Mouse (Mus musculus) myocyte (in vitro differentiated cells): ENCODE measurements around the gene Ncf1.

Experiments
- POLR2A ChIP-seq: IDR thresholded peaks from one replicate; pipeline ENCODE4 v1.6.1; 2011; ENCODE audit warnings: low read depth, mild to moderate bottlenecking, control low read depth, moderate library complexity; ENCODE audit not compliant: insufficient read length
- SRF ChIP-seq: IDR thresholded peaks from one replicate; pipeline ENCODE4 v1.6.1; 2011; ENCODE audit warnings: low read depth; ENCODE audit not compliant: control insufficient read depth, insufficient read length
- TCF12 ChIP-seq: IDR thresholded peaks from one replicate; pipeline ENCODE4 v1.6.1; 2011; ENCODE audit warnings: mild to moderate bottlenecking, control low read depth; ENCODE audit not compliant: poor library complexity, insufficient read depth, severe bottlenecking

DNA sequence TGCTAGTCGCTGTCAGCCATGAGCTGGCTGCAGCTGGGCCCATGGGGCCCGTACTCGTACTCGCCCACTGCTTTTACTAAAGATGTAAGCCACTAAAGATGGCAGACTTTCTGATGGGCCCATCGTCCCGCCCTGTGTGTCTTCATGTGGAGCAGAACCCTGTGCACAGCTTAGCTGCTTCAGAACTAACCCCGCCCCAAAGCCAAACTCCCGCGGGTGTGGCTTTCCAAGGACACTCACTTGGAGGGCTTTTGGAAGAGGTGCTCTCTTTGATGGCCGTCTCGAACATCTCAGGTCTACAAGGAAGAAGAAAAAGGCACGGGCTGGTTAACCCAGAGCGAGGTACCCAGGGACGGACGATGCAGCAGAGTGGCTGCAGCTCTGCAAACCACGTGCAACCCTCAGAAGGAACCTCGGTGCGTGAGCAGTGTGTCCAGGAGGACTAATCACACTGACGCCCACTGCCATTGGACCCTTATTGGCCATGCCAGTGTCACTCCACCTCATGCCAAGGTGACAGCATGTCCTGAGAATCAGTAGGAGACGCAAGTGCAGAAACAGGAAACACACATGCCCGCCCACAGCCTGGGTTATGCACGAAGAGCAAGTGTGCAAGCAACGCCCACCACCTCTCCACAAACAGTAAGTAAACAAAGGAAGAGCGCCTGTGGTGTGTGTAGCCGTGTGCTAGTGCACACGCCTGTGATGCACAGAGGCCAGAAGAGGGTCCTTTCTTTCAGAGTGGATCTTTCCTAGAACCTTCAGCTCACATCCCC lies 14.4 kb upstream of the Ncf1 start:
- TF ChIP-seq SRF: no peak
- TF ChIP-seq POLR2A: no peak
- TF ChIP-seq TCF12: no peak
